Mouse (Mus musculus) bone marrow macrophage, adult 2 months (primary cell): ENCODE data around the gene Smndc1. TPM values are rescaled to one million over a fixed set of nuclear protein-coding genes. Genes with fewer than 3 reads are reported as not detected.

Experiments used
- H3K27ac ChIP-seq: 2 replicates; pipeline ENCODE4 v1.5.1; 2012; ENCODE audit warnings: low read depth, low read length; ENCODE audit not compliant: insufficient read depth
- H3K4me1 ChIP-seq: 2 replicates; pipeline ENCODE4 v1.6.1; 2012; ENCODE audit warnings: low read length; ENCODE audit not compliant: control insufficient read depth, insufficient read depth
- H3K4me3 ChIP-seq: 2 replicates; pipeline ENCODE4 v1.5.1; 2012; ENCODE audit warnings: mild to moderate bottlenecking, low read length, moderate library complexity; ENCODE audit not compliant: insufficient read depth
- CTCF ChIP-seq: IDR thresholded peaks from 2 replicates; pipeline ENCODE4 v1.5.1; 2012; ENCODE audit warnings: low read depth, mild to moderate bottlenecking, low read length, moderate library complexity
- POLR2A ChIP-seq: IDR thresholded peaks from 2 replicates; pipeline ENCODE4 v1.6.1; 2012; ENCODE audit warnings: mild to moderate bottlenecking, low read depth, low read length, borderline replicate concordance
- polyA plus RNA-seq: library from polyadenylated mRNA; stranded (reverse); fragments of >200 nt; gene quantifications from 2 replicates; pipeline ENCODE4 v1.2.4, GENCODE M21; 2012; ENCODE audit not compliant: missing spikeins, insufficient read depth, insufficient read length

Smndc1 gene
- polyA plus RNA-seq, 1 experiment = 40.8 TPM

- TF ChIP-seq POLR2A (no peak), CTCF (no peak)
Observed at GRCm38 (mm10) chr19:53413617-53414380, 23.4 kb upstream of the Smndc1 start.

GRCm38 (mm10) chr19:53412149-53412848 is 21.9 kb upstream of the Smndc1 start:
- Histone ChIP-seq H3K4me3 (no peak overlapping the region), H3K4me1 (peaks cover 9% of the 10 kb centered on the region), H3K27ac (no peak overlapping the region)
- TF ChIP-seq CTCF (no peak), POLR2A (no peak)

More at GRCm38 (mm10) chr19:53413617-53414380, 23.4 kb upstream of the Smndc1 start:
- no peak overlapping the region for H3K4me3 ChIP-seq
- peaks cover 4% of the 10 kb centered on the region for H3K4me1 ChIP-seq
- no peak overlapping the region for H3K27ac ChIP-seq

GRCm38 (mm10) chr19:53409663-53410307 is 19.4 kb upstream of the Smndc1 start:
- no peak for TF ChIP-seq POLR2A
- TF ChIP-seq CTCF = no peak
- Histone ChIP-seq H3K4me3 (no peak overlapping the region), H3K27ac (no peak overlapping the region), H3K4me1 (peaks cover 20% of the 10 kb centered on the region)

- TF ChIP-seq POLR2A (no peak), CTCF (no peak)
- H3K4me3 ChIP-seq = no peak overlapping the region
- H3K4me1 ChIP-seq = peaks cover 24% of the 10 kb centered on the region
- no peak overlapping the region for H3K27ac ChIP-seq
Observed at GRCm38 (mm10) chr19:53408398-53408797, 18.0 kb upstream of the Smndc1 start.

- TF ChIP-seq POLR2A (no peak), CTCF (no peak)
- H3K27ac ChIP-seq = no peak overlapping the region
- H3K4me1 ChIP-seq = peaks cover 24% of the 10 kb centered on the region
- no peak overlapping the region for H3K4me3 ChIP-seq
Observed at GRCm38 (mm10) chr19:53407350-53407749, 17.0 kb upstream of the Smndc1 start.

GRCm38 (mm10) chr19:53405810-53406209 is 15.4 kb upstream of the Smndc1 start:
- peaks cover 20% of the 10 kb centered on the region for H3K4me1 ChIP-seq
- H3K4me3 ChIP-seq = no peak overlapping the region
- TF ChIP-seq POLR2A = no peak
- no peak for TF ChIP-seq CTCF
- no peak overlapping the region for H3K27ac ChIP-seq

GRCm38 (mm10) chr19:53404837-53405356 is 14.5 kb upstream of the Smndc1 start:
- Histone ChIP-seq H3K4me1 (peaks cover 20% of the 10 kb centered on the region), H3K27ac (no peak overlapping the region), H3K4me3 (no peak overlapping the region)
- no peak for TF ChIP-seq POLR2A
- TF ChIP-seq CTCF = no peak

GRCm38 (mm10) chr19:53404219-53404836 is 13.9 kb upstream of the Smndc1 start:
- Histone ChIP-seq H3K27ac (no peak overlapping the region), H3K4me1 (peaks cover 20% of the 10 kb centered on the region), H3K4me3 (no peak overlapping the region)
- TF ChIP-seq POLR2A = no peak
- no peak for TF ChIP-seq CTCF

GRCm38 (mm10) chr19:53402741-53403432 is 12.5 kb upstream of the Smndc1 start:
- peak; percentile 32; the same call in 1 of the 2 replicates for TF ChIP-seq CTCF
- TF ChIP-seq POLR2A = no peak
- Histone ChIP-seq H3K27ac (no peak overlapping the region), H3K4me1 (peaks cover 25% of the 10 kb centered on the region), H3K4me3 (no peak overlapping the region)
